Mouse (Mus musculus): ENCODE results near the gene Pan2. TPM values are rescaled to one million over a fixed set of nuclear protein-coding genes. Genes with fewer than 3 reads are reported as not detected.
A peak's percentile ranks its signal among the peaks of the same experiment; 100 is the strongest.

Pan2 gene
- polyA plus RNA-seq, 1 experiment from 2014 or later: 23.6 TPM

GRCm38 (mm10) chr10:128297622-128298021 lies 5.5 kb upstream of the Pan2 start:
- Histone ChIP-seq H3K9ac (ENCODE audit: low read depth, low read length) (no peak overlapping the region), H3K4me2 (ENCODE audit: low read depth, low read length) (no peak overlapping the region), H3K4me1 (ENCODE audit: control insufficient read depth, insufficient read depth, low read length) (0 out of 2 replicates have a peak, but pooled peaks cover 5% of the 10 kb centered on the region), H3K27ac (replicated peaks; ENCODE audit: low read depth, low read length) (no peak overlapping the region), H3K36me3 (ENCODE audit: control insufficient read depth, insufficient read depth, low read length) (0 out of 2 replicates have a peak, but pooled peaks cover under 1% of the 10 kb centered on the region), H3K9me3 (ENCODE audit: control insufficient read depth, low read length) (no peaks in the 10 kb centered on the region), H3K27me3 (replicated peaks; ENCODE audit: control insufficient read depth, insufficient read depth, low read length) (no peaks in the 10 kb centered on the region), H3K4me3 (ENCODE audit: low read depth, low read length) (no peak overlapping the region)
- DNase-seq (ENCODE audit: low spot score): peak; percentile 39
- no peak for ATAC-seq (ENCODE audit: low read depth)
- 64% methylated on average over 11 of the region's 11 CpGs for WGBS

- WGBS: 55% methylated on average over 6 of the region's 6 CpGs
- H3K27ac ChIP-seq (replicated peaks; ENCODE audit: low read depth, low read length): no peak overlapping the region
- H3K4me2 ChIP-seq (ENCODE audit: low read depth, low read length): no peak overlapping the region
- DNase-seq (ENCODE audit: low spot score) (no peak), ATAC-seq (ENCODE audit: low read depth) (no peak)
- H3K9me3 ChIP-seq (ENCODE audit: control insufficient read depth, low read length): no peaks in the 10 kb centered on the region
- no peaks in the 10 kb centered on the region for H3K36me3 ChIP-seq (ENCODE audit: control insufficient read depth, insufficient read depth, low read length)
- H3K9ac ChIP-seq (ENCODE audit: low read depth, low read length): peak overlapping the region; percentile 26; the same call in 1 of the 2 replicates
- H3K4me1 ChIP-seq (ENCODE audit: control insufficient read depth, insufficient read depth, low read length): 0 out of 2 replicates have a peak, but pooled peaks cover 6% of the 10 kb centered on the region
- no peak overlapping the region for H3K4me3 ChIP-seq (ENCODE audit: low read depth, low read length)
- H3K27me3 ChIP-seq (replicated peaks; ENCODE audit: control insufficient read depth, insufficient read depth, low read length): no peaks in the 10 kb centered on the region
Observed at GRCm38 (mm10) chr10:128298243-128298642, 4.9 kb upstream of the Pan2 start.

GRCm38 (mm10) chr10:128298702-128299171 lies 4.4 kb upstream of the Pan2 start, which contains the start of gene Il23a:
TSS of gene Il23a (minus strand) at chr10:128298752.
- Histone ChIP-seq H3K4me1 (ENCODE audit: control insufficient read depth, insufficient read depth, low read length) (peaks cover 6% of the 10 kb centered on the region; the same call in 1 of the 2 replicates), H3K9me3 (ENCODE audit: control insufficient read depth, low read length) (no peaks in the 10 kb centered on the region), H3K4me2 (ENCODE audit: low read depth, low read length) (no peak within 1 kb of the TSS), H3K36me3 (ENCODE audit: control insufficient read depth, insufficient read depth, low read length) (no peaks in the 10 kb centered on the region), H3K4me3 (ENCODE audit: low read depth, low read length) (no peak within 1 kb of the TSS), H3K27ac (replicated peaks; ENCODE audit: low read depth, low read length) (no peak within 1 kb of the TSS), H3K9ac (ENCODE audit: low read depth, low read length) (peak within 1 kb of the TSS; percentile 26; the same call in 1 of the 2 replicates), H3K27me3 (replicated peaks; ENCODE audit: control insufficient read depth, insufficient read depth, low read length) (no peaks in the 10 kb centered on the region)
- 79% methylated on average over 11 of the region's 11 CpGs for WGBS
- DNase-seq (ENCODE audit: low spot score) (no peak), ATAC-seq (ENCODE audit: low read depth) (no peak)

GRCm38 (mm10) chr10:128302357-128302756 lies 778 bp upstream of the Pan2 start:
- Histone ChIP-seq H3K4me3 (ENCODE audit: low read depth, low read length) (peak overlapping the region; percentile 71), H3K27me3 (replicated peaks; ENCODE audit: control insufficient read depth, insufficient read depth, low read length) (no peaks in the 10 kb centered on the region), H3K9ac (ENCODE audit: low read depth, low read length) (peak overlapping the region; percentile 90), H3K4me2 (ENCODE audit: low read depth, low read length) (peak overlapping the region; percentile 78), H3K36me3 (ENCODE audit: control insufficient read depth, insufficient read depth, low read length) (0 out of 2 replicates have a peak, but pooled peaks cover 7% of the 10 kb centered on the region), H3K9me3 (ENCODE audit: control insufficient read depth, low read length) (no peaks in the 10 kb centered on the region), H3K4me1 (ENCODE audit: control insufficient read depth, insufficient read depth, low read length) (peaks cover 13% of the 10 kb centered on the region; the same call in 1 of the 2 replicates), H3K27ac (replicated peaks; ENCODE audit: low read depth, low read length) (peak overlapping the region; percentile 97)
- ATAC-seq (ENCODE audit: low read depth) (no peak), DNase-seq (ENCODE audit: low spot score) (no peak)
- 34% methylated on average over 3 of the region's 3 CpGs for WGBS

GRCm38 (mm10) chr10:128302785-128303125 lies 380 bp upstream of the Pan2 start:
- no peaks in the 10 kb centered on the region for H3K27me3 ChIP-seq (replicated peaks; ENCODE audit: control insufficient read depth, insufficient read depth, low read length)
- DNase-seq (ENCODE audit: low spot score) (no peak), ATAC-seq (ENCODE audit: low read depth) (peak; percentile 27)
- H3K9ac ChIP-seq (ENCODE audit: low read depth, low read length): peak overlapping the region; percentile 90
- H3K4me3 ChIP-seq (ENCODE audit: low read depth, low read length): peak overlapping the region; percentile 71
- peak overlapping the region; percentile 78 for H3K4me2 ChIP-seq (ENCODE audit: low read depth, low read length)
- under 1% methylated on average over 9 of the region's 9 CpGs for WGBS
- peaks cover 13% of the 10 kb centered on the region; the same call in 1 of the 2 replicates for H3K4me1 ChIP-seq (ENCODE audit: control insufficient read depth, insufficient read depth, low read length)
- peak overlapping the region; percentile 97 for H3K27ac ChIP-seq (replicated peaks; ENCODE audit: low read depth, low read length)
- H3K36me3 ChIP-seq (ENCODE audit: control insufficient read depth, insufficient read depth, low read length): peaks cover 7% of the 10 kb centered on the region; the same call in 1 of the 2 replicates
- no peaks in the 10 kb centered on the region for H3K9me3 ChIP-seq (ENCODE audit: control insufficient read depth, low read length)

- no peak overlapping the region for H3K4me2 ChIP-seq (ENCODE audit: low read depth, low read length)
- no peaks in the 10 kb centered on the region for H3K9me3 ChIP-seq (ENCODE audit: control insufficient read depth, low read length)
- no peak overlapping the region for H3K9ac ChIP-seq (ENCODE audit: low read depth, low read length)
- no peak overlapping the region for H3K4me3 ChIP-seq (ENCODE audit: low read depth, low read length)
- no peak for DNase-seq (ENCODE audit: low spot score)
- no peaks in the 10 kb centered on the region for H3K27me3 ChIP-seq (replicated peaks; ENCODE audit: control insufficient read depth, insufficient read depth, low read length)
- no peak for ATAC-seq (ENCODE audit: low read depth)
- H3K4me1 ChIP-seq (ENCODE audit: control insufficient read depth, insufficient read depth, low read length): no peaks in the 10 kb centered on the region
- H3K36me3 ChIP-seq (ENCODE audit: control insufficient read depth, insufficient read depth, low read length): peaks cover 69% of the 10 kb centered on the region
- H3K27ac ChIP-seq (replicated peaks; ENCODE audit: low read depth, low read length): no peak overlapping the region
- WGBS: 85% methylated on average over 7 of the region's 7 CpGs
Observed at GRCm38 (mm10) chr10:128309654-128310053, 6.5 kb downstream of the Pan2 start.

- no peak overlapping the region for H3K4me3 ChIP-seq (ENCODE audit: low read depth, low read length)
- WGBS: 60% methylated on average over 11 of the region's 11 CpGs
- peak; percentile 65 for DNase-seq (ENCODE audit: low spot score)
- no peaks in the 10 kb centered on the region for H3K27me3 ChIP-seq (replicated peaks; ENCODE audit: control insufficient read depth, insufficient read depth, low read length)
- H3K36me3 ChIP-seq (ENCODE audit: control insufficient read depth, insufficient read depth, low read length): peaks cover 75% of the 10 kb centered on the region
- H3K4me1 ChIP-seq (ENCODE audit: control insufficient read depth, insufficient read depth, low read length): no peaks in the 10 kb centered on the region
- peak; percentile 79 for ATAC-seq (ENCODE audit: low read depth)
- H3K9me3 ChIP-seq (ENCODE audit: control insufficient read depth, low read length): no peaks in the 10 kb centered on the region
- no peak overlapping the region for H3K27ac ChIP-seq (replicated peaks; ENCODE audit: low read depth, low read length)
- H3K4me2 ChIP-seq (ENCODE audit: low read depth, low read length): no peak overlapping the region
- peak overlapping the region; percentile 37; the same call in 1 of the 2 replicates for H3K9ac ChIP-seq (ENCODE audit: low read depth, low read length)
Observed at GRCm38 (mm10) chr10:128310177-128310576, 7.0 kb downstream of the Pan2 start.

GRCm38 (mm10) chr10:128310902-128311301 lies 7.8 kb downstream of the Pan2 start:
- no peak overlapping the region for H3K4me3 ChIP-seq (ENCODE audit: low read depth, low read length)
- H3K9me3 ChIP-seq (ENCODE audit: control insufficient read depth, low read length): no peaks in the 10 kb centered on the region
- H3K4me2 ChIP-seq (ENCODE audit: low read depth, low read length): no peak overlapping the region
- H3K9ac ChIP-seq (ENCODE audit: low read depth, low read length): no peak overlapping the region
- peaks cover 79% of the 10 kb centered on the region for H3K36me3 ChIP-seq (ENCODE audit: control insufficient read depth, insufficient read depth, low read length)
- ATAC-seq (ENCODE audit: low read depth): no peak
- WGBS: 84% methylated on average over 4 of the region's 4 CpGs
- H3K27ac ChIP-seq (replicated peaks; ENCODE audit: low read depth, low read length): no peak overlapping the region
- H3K4me1 ChIP-seq (ENCODE audit: control insufficient read depth, insufficient read depth, low read length): no peaks in the 10 kb centered on the region
- DNase-seq (ENCODE audit: low spot score): no peak
- no peaks in the 10 kb centered on the region for H3K27me3 ChIP-seq (replicated peaks; ENCODE audit: control insufficient read depth, insufficient read depth, low read length)

GRCm38 (mm10) chr10:128315578-128315977 lies 12.4 kb downstream of the Pan2 start:
- H3K36me3 ChIP-seq (ENCODE audit: control insufficient read depth, insufficient read depth, low read length): peaks cover 88% of the 10 kb centered on the region

More at GRCm38 (mm10) chr10:128315578-128315977, 12.4 kb downstream of the Pan2 start:
- no peaks in the 10 kb centered on the region for H3K4me1 ChIP-seq (ENCODE audit: control insufficient read depth, insufficient read depth, low read length)
- no peak overlapping the region for H3K9ac ChIP-seq (ENCODE audit: low read depth, low read length)
- no peak overlapping the region for H3K27ac ChIP-seq (replicated peaks; ENCODE audit: low read depth, low read length)
- H3K4me3 ChIP-seq (ENCODE audit: low read depth, low read length): no peak overlapping the region
- no peaks in the 10 kb centered on the region for H3K27me3 ChIP-seq (replicated peaks; ENCODE audit: control insufficient read depth, insufficient read depth, low read length)
- DNase-seq (ENCODE audit: low spot score) (no peak), ATAC-seq (ENCODE audit: low read depth) (no peak)
- no peak overlapping the region for H3K4me2 ChIP-seq (ENCODE audit: low read depth, low read length)
- WGBS: 96% methylated on average over 8 of the region's 8 CpGs
- no peaks in the 10 kb centered on the region for H3K9me3 ChIP-seq (ENCODE audit: control insufficient read depth, low read length)
